Mouse (Mus musculus) thymus, adult 2 months (tissue): ENCODE results near the gene Hoxa10. TPM values are rescaled to one million over a fixed set of nuclear protein-coding genes. Genes with fewer than 3 reads are reported as not detected.

Source experiments
- DNase-seq: peaks from one replicate; pipeline ENCODE4 v3.0.0; 2021
- H3K27ac ChIP-seq: fragments of 200-500 bp; 2 replicates; pipeline ENCODE4 v1.5.1; 2012; ENCODE audit warnings: low read length, control low read depth; ENCODE audit not compliant: control insufficient read depth, insufficient read depth
- H3K27me3 ChIP-seq: fragments of 200-500 bp; 2 replicates; pipeline ENCODE4 v1.6.1; 2012; ENCODE audit warnings: mild to moderate bottlenecking, low read length, moderate library complexity, mixed read lengths; ENCODE audit not compliant: control insufficient read depth, insufficient read depth
- H3K36me3 ChIP-seq: fragments of 200-500 bp; 2 replicates; pipeline ENCODE4 v1.6.1; 2012; ENCODE audit warnings: mild to moderate bottlenecking, low read length, moderate library complexity; ENCODE audit not compliant: control insufficient read depth, insufficient read depth
- H3K4me1 ChIP-seq: fragments of 200-500 bp; replicated peaks from 2 replicates; pipeline ENCODE4 v1.6.1; 2012; ENCODE audit warnings: low read length; ENCODE audit not compliant: control insufficient read depth, insufficient read depth
- H3K4me3 ChIP-seq: fragments of 200-500 bp; 2 replicates; pipeline ENCODE4 v1.5.1; 2012; ENCODE audit warnings: mild to moderate bottlenecking, low read length, control low read depth, moderate library complexity; ENCODE audit not compliant: control insufficient read depth, insufficient read depth
- CTCF ChIP-seq: fragments of 200-500 bp; IDR thresholded peaks from 2 replicates; pipeline ENCODE4 v1.5.1; 2012; ENCODE audit warnings: mild to moderate bottlenecking, control low read depth, low read length, moderate library complexity, borderline replicate concordance; ENCODE audit not compliant: control insufficient read depth, poor library complexity, insufficient read depth; ENCODE audit errors: extremely low read depth
- POLR2A ChIP-seq: fragments of 200-500 bp; IDR thresholded peaks from 2 replicates; pipeline ENCODE4 v1.6.1; 2012; ENCODE audit warnings: mild to moderate bottlenecking, low read length, control low read depth, moderate library complexity; ENCODE audit not compliant: control insufficient read depth, poor library complexity, insufficient read depth; ENCODE audit errors: extremely low read depth
- WGBS: fragments of 180-500 bp; shearing (Covaris S2); methylation state at CpG from one replicate; pipeline ENCODE4 v1.1.7; 2018; 5-methylcytosine and 5-hydroxymethylcytosine counted together
- polyA plus RNA-seq: library from polyadenylated mRNA; depleted of rRNA; stranded (reverse); fragments of >200 nt; gene quantifications from 2 replicates; pipeline ENCODE4 v1.2.3, GENCODE M21; 2012

Hoxa10 gene
- polyA plus RNA-seq, 1 experiment = not detected

GRCm38 (mm10) chr6:52249415-52249738 lies 8.7 kb upstream of the Hoxa10 start:
- WGBS = 4% methylated on average over 16 of the region's 16 CpGs
- Histone ChIP-seq H3K4me1 (peaks cover 16% of the 10 kb centered on the region), H3K36me3 (no peaks in the 10 kb centered on the region), H3K27me3 (peaks cover 71% of the 10 kb centered on the region), H3K27ac (no peak overlapping the region), H3K4me3 (no peak overlapping the region)
- no peak for DNase-seq
- TF ChIP-seq CTCF = no peak
- TF ChIP-seq POLR2A = no peak

- peaks cover 66% of the 10 kb centered on the region for H3K27me3 ChIP-seq
- no peaks in the 10 kb centered on the region for H3K36me3 ChIP-seq
- DNase-seq = no peak
- H3K4me3 ChIP-seq = no peak overlapping the region
- no peak for TF ChIP-seq CTCF
- no peak for TF ChIP-seq POLR2A
- WGBS = 8% methylated on average over 27 of the region's 27 CpGs
- H3K27ac ChIP-seq = no peak overlapping the region
- peaks cover 16% of the 10 kb centered on the region for H3K4me1 ChIP-seq
Observed at GRCm38 (mm10) chr6:52248638-52249414, 8.2 kb upstream of the Hoxa10 start.

GRCm38 (mm10) chr6:52247766-52248637 lies 7.3 kb upstream of the Hoxa10 start:
- Histone ChIP-seq H3K4me1 (peaks cover 16% of the 10 kb centered on the region), H3K27ac (no peak overlapping the region), H3K36me3 (no peaks in the 10 kb centered on the region), H3K27me3 (peaks cover 68% of the 10 kb centered on the region), H3K4me3 (no peak overlapping the region)
- DNase-seq = no peak
- WGBS = 7% methylated on average over 23 of the region's 23 CpGs
- TF ChIP-seq CTCF (no peak), POLR2A (no peak)

GRCm38 (mm10) chr6:52246916-52247315 lies 6.3 kb upstream of the Hoxa10 start:
- H3K27me3 ChIP-seq = peaks cover 61% of the 10 kb centered on the region
- peaks cover 16% of the 10 kb centered on the region for H3K4me1 ChIP-seq
- H3K36me3 ChIP-seq = no peaks in the 10 kb centered on the region
- DNase-seq = no peak
- TF ChIP-seq CTCF (no peak), POLR2A (no peak)
- WGBS = 8% methylated on average over 3 of the region's 3 CpGs
- H3K4me3 ChIP-seq = no peak overlapping the region
- no peak overlapping the region for H3K27ac ChIP-seq

GRCm38 (mm10) chr6:52246403-52246803 lies 5.7 kb upstream of the Hoxa10 start:
- peaks cover 62% of the 10 kb centered on the region for H3K27me3 ChIP-seq
- no peak overlapping the region for H3K4me3 ChIP-seq
- WGBS = under 1% methylated on average over 26 of the region's 26 CpGs
- no peak for DNase-seq
- no peak for TF ChIP-seq POLR2A
- no peak for TF ChIP-seq CTCF
- peaks cover 16% of the 10 kb centered on the region for H3K4me1 ChIP-seq
- no peaks in the 10 kb centered on the region for H3K36me3 ChIP-seq
- H3K27ac ChIP-seq = no peak overlapping the region

- DNase-seq = no peak
- Histone ChIP-seq H3K36me3 (no peaks in the 10 kb centered on the region), H3K27ac (no peak within 1 kb of the TSS), H3K4me3 (no peak within 1 kb of the TSS), H3K4me1 (peaks cover 16% of the 10 kb centered on the region), H3K27me3 (peaks cover 68% of the 10 kb centered on the region)
- TF ChIP-seq POLR2A (no peak), CTCF (no peak)
- WGBS = 4% methylated on average over 20 of the region's 20 CpGs
Observed at GRCm38 (mm10) chr6:52245757-52246142, 5.1 kb upstream of the Hoxa10 start, which contains the start of gene Hoxa11. Gene Hoxa11, minus strand, starts transcription at chr6:52245810.
